Comparison of ENCODE assay signal across 8 mouse cellular contexts in the genomic region with DNA sequence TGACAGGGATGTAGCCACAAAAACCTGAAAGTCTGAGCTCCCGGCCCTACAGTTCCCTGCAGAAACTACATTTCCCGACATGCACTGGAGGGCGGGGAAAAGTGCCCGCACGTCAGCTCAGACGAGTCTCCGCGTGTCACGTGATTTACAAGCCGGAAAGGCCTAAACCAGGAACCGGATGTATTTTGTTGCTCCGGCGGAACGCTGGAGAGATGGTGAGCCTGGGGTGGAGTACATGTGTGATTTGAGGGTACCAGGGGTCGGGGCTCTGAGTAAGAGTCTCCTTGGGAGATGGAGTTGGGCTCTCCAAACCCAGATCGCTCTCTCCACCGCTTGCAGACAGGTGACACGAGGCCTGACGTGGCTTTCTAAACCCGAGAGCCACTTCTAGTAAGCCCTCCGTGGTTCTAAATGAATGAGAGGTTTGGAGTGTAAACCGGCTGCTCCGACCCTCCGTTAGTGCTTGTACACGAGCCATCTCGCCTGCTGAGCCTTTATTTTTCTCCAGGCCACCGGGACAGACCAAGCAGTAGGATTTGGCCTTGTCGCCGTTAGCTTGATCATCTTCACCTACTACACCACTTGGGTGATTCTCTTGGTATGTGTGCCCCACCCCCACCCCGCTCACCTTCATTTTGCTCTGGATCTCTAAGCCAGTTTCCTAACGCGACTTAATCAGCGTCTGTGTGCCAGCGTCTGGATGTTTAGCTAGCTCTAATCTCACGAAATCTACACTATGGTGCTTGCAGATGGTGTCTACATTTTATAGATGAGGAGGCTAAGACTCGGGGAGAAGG. TPM values are rescaled to one million over a fixed set of nuclear protein-coding genes. Genes with fewer than 3 reads are reported as not detected.
DNase-seq lines count a peak whose midpoint lies in the region; ATAC-seq and TF ChIP-seq lines count a peak whose summit lies in the region.

A gene (plus strand): TSS at position 161 of the 797 bp plus-strand sequence.

- ATAC-seq in forebrain, postnatal 0 days = peak; percentile 87
- ATAC-seq in lung, embryonic 15.5 days (ENCODE audit: borderline replicate concordance, extremely low read depth, low FRiP score, low TSS enrichment) = peak; percentile 77

- peak within 1 kb of the TSS; percentile 79 for H3K9ac ChIP-seq in MEL (ENCODE audit: control insufficient read depth, low read depth, low read length, poor library complexity, severe bottlenecking)
- H3K9ac ChIP-seq in forebrain, postnatal 0 days = peak within 1 kb of the TSS; percentile 77
- H3K9ac ChIP-seq in lung, embryonic 15.5 days = peak within 1 kb of the TSS; percentile 70

- H3K4me2 ChIP-seq in forebrain, postnatal 0 days (ENCODE audit: low read depth) = peak within 1 kb of the TSS; percentile 88
- peak within 1 kb of the TSS; percentile 62 for H3K4me2 ChIP-seq in lung, embryonic 15.5 days

- peaks cover 3 to 7% of the 10 kb centered on the region in 2 experiments; a peak in 2 of 4 replicates for H3K4me1 ChIP-seq in MEL (ENCODE audit: control insufficient read depth in 1 of 2, insufficient read depth in 2 of 2, low read length in 2 of 2)
- peaks cover 17% of the 10 kb centered on the region for H3K4me1 ChIP-seq in cerebellum, adult 2 months (ENCODE audit: control insufficient read depth, insufficient read depth, low read length)
- H3K4me1 ChIP-seq in forebrain, postnatal 0 days (ENCODE audit: insufficient read depth) = peaks cover 7% of the 10 kb centered on the region
- peaks cover 18% of the 10 kb centered on the region for H3K4me1 ChIP-seq in lung, embryonic 15.5 days

- peak within 1 kb of the TSS; percentile 52 for H3K27ac ChIP-seq in MEL (ENCODE audit: control insufficient read depth, low read depth, low read length)
- H3K27ac ChIP-seq in cerebellum, adult 2 months (ENCODE audit: insufficient read depth, low read length) = peak within 1 kb of the TSS; percentile 42; the same call in 1 of the 2 replicates
- H3K27ac ChIP-seq in forebrain, postnatal 0 days (ENCODE audit: low read depth, low read length) = peak within 1 kb of the TSS; percentile 78
- H3K27ac ChIP-seq in lung, embryonic 15.5 days = peak within 1 kb of the TSS; percentile 46

- no peak for TF ChIP-seq RAD21 in MEL (IDR thresholded peaks at IDR 0.05; ENCODE audit: low read depth, low read length)

- peak within 1 kb of the TSS; percentile 76 to 89 for H3K4me3 ChIP-seq in MEL (ENCODE audit: control insufficient read depth in 1 of 2, insufficient read depth in 1 of 2, low read depth in 2 of 2, low read length in 2 of 2)
- peak within 1 kb of the TSS; percentile 83 for H3K4me3 ChIP-seq in cerebellum, adult 2 months (replicated peaks; ENCODE audit: insufficient read depth, low read depth, low read length)
- peak within 1 kb of the TSS; percentile 77 for H3K4me3 ChIP-seq in forebrain, postnatal 0 days (ENCODE audit: low read depth, low read length)
- peak within 1 kb of the TSS; percentile 76 for H3K4me3 ChIP-seq in lung, embryonic 15.5 days

- H3K27me3 ChIP-seq in MEL (ENCODE audit: control insufficient read depth in 1 of 2, insufficient read depth in 2 of 2, low read length in 2 of 2) = no peaks in the 10 kb centered on the region
- no peaks in the 10 kb centered on the region for H3K27me3 ChIP-seq in cerebellum, adult 2 months (ENCODE audit: control insufficient read depth, insufficient read depth, low read length)
- no peaks in the 10 kb centered on the region for H3K27me3 ChIP-seq in forebrain, postnatal 0 days (ENCODE audit: insufficient read depth, low read length)
- no peaks in the 10 kb centered on the region for H3K27me3 ChIP-seq in lung, embryonic 15.5 days

- peak; percentile 92 to 96 for TF ChIP-seq POLR2A in MEL (IDR thresholded peaks at IDR 0.05; ENCODE audit: control insufficient read depth in 1 of 2, insufficient read depth in 1 of 2, low read depth in 1 of 2, low read length in 2 of 2, poor library complexity in 1 of 2)
- peak; percentile 95; the same call in 1 of the 2 replicates for TF ChIP-seq POLR2A in cerebellum, adult 2 months (IDR thresholded peaks at IDR 0.05; ENCODE audit: borderline replicate concordance, insufficient read depth, low read length)

- peaks cover 15% of the 10 kb centered on the region for H3K79me2 ChIP-seq in MEL (ENCODE audit: control insufficient read depth, insufficient read depth, low read length, poor library complexity)

- no peaks in the 10 kb centered on the region for H3K9me3 ChIP-seq in MEL (replicated peaks; ENCODE audit: insufficient read depth, low read length)
- no peaks in the 10 kb centered on the region for H3K9me3 ChIP-seq in forebrain, postnatal 0 days (ENCODE audit: low read length)
- H3K9me3 ChIP-seq in lung, embryonic 15.5 days = no peaks in the 10 kb centered on the region

- no peak for TF ChIP-seq CTCF in MEL (IDR thresholded peaks at IDR 0.05 in 2 of 3, conservative IDR thresholded peaks at IDR 0.05 in 1 of 3; ENCODE audit: control insufficient read depth in 1 of 3, insufficient read depth in 1 of 3, low read depth in 2 of 3, low read length in 3 of 3, poor library complexity in 1 of 3, severe bottlenecking in 1 of 3)
- TF ChIP-seq CTCF in cerebellum, adult 2 months (IDR thresholded peaks at IDR 0.05; ENCODE audit: borderline replicate concordance, insufficient read depth, low read depth, low read length) = no peak
- TF ChIP-seq CTCF in forebrain, postnatal 0 days (IDR thresholded peaks at IDR 0.05; ENCODE audit: low read depth) = no peak

- H3K36me3 ChIP-seq in MEL (ENCODE audit: control insufficient read depth in 1 of 2, insufficient read depth in 2 of 2, low read length in 2 of 2) = peaks cover 0 to 6% of the 10 kb centered on the region in 2 experiments; a peak in 1 of 4 replicates
- peaks cover 29% of the 10 kb centered on the region for H3K36me3 ChIP-seq in forebrain, postnatal 0 days (ENCODE audit: insufficient read depth)
- H3K36me3 ChIP-seq in lung, embryonic 15.5 days = peaks cover 36% of the 10 kb centered on the region

- peak; percentile 96 for DNase-seq in MEL (ENCODE audit: low read depth, low spot score)
- DNase-seq in cerebellum, adult 2 months = peak; percentile 91 to 93
- peak; percentile 95 for DNase-seq in forebrain, postnatal 0 days
- DNase-seq in heart, postnatal 4 days = peak; percentile 91
- DNase-seq in layer of hippocampus, adult 8-10 months (ENCODE audit: low spot score in 2 of 2) = peak; percentile 91 to 92
- peak; percentile 85 for DNase-seq in ovary, adult 18-20 months (ENCODE audit: low spot score)
- peak; percentile 92 for DNase-seq in thymus, postnatal 0 days (ENCODE audit: low spot score)

- TF ChIP-seq EP300 in MEL (IDR thresholded peaks at IDR 0.05; ENCODE audit: low read depth in 1 of 2, low read length in 2 of 2) = no peak

- WGBS in cerebellum, adult 2 months = under 1% methylated on average over 36 of the region's 36 CpGs
- 2% methylated on average over 36 of the region's 36 CpGs for WGBS in forebrain, postnatal 0 days
- 1% methylated on average over 36 of the region's 36 CpGs for WGBS in lung, embryonic 15.5 days

TF ChIP-seq in MEL, 35 proteins besides CTCF, POLR2A, EP300 and RAD21 (continues in another document):
- no peak for TF ChIP-seq POLR2AphosphoS5 (IDR thresholded peaks at IDR 0.05; ENCODE audit: borderline replicate concordance, low read depth, low read length)
- no peak for TF ChIP-seq ZNF384 (IDR thresholded peaks at IDR 0.05; ENCODE audit: low read depth, low read length)
- peak; percentile 57; the same call in 1 of the 2 replicates for TF ChIP-seq ZMIZ1 (IDR thresholded peaks at IDR 0.05; ENCODE audit: low read depth, low read length)
- TF ChIP-seq HCFC1 (IDR thresholded peaks at IDR 0.05; ENCODE audit: low read depth, low read length) = peak; percentile 100
- no peak for TF ChIP-seq GATA1 (IDR thresholded peaks at IDR 0.05; ENCODE audit: low read depth, low read length)
- TF ChIP-seq MAFK (IDR thresholded peaks at IDR 0.05; ENCODE audit: borderline replicate concordance, low read depth, low read length) = no peak
- TF ChIP-seq USF1 (IDR thresholded peaks at IDR 0.05; ENCODE audit: low read depth, low read length) = peak; percentile 98
- peak; percentile 97 for TF ChIP-seq SIN3A (IDR thresholded peaks at IDR 0.05; ENCODE audit: low read length)
- TF ChIP-seq ELF1 (IDR thresholded peaks at IDR 0.05; ENCODE audit: low read depth, low read length) = peak; percentile 98
- TF ChIP-seq TAL1 (IDR thresholded peaks at IDR 0.05; ENCODE audit: low read length) = no peak
- peak; percentile 80 to 88 for TF ChIP-seq USF2 (IDR thresholded peaks at IDR 0.05; ENCODE audit: borderline replicate concordance in 1 of 2, insufficient read depth in 1 of 2, low read depth in 1 of 2, low read length in 2 of 2)
- no peak for TF ChIP-seq SMC3 (IDR thresholded peaks at IDR 0.05; ENCODE audit: low read depth, low read length)
- no peak for TF ChIP-seq MEF2A (IDR thresholded peaks at IDR 0.05; ENCODE audit: extremely low read depth, insufficient replicate concordance, low read depth, low read length, poor library complexity, severe bottlenecking)
- TF ChIP-seq MYB (IDR thresholded peaks at IDR 0.05; ENCODE audit: low read depth, low read length) = no peak
- no peak for TF ChIP-seq ZKSCAN1 (IDR thresholded peaks at IDR 0.05; ENCODE audit: low read depth, low read length)
- peak; percentile 78; the same call in 1 of the 2 replicates for TF ChIP-seq E2F4 (IDR thresholded peaks at IDR 0.05; ENCODE audit: borderline replicate concordance, low read depth, low read length)
- no peak for TF ChIP-seq ZC3H11A (IDR thresholded peaks at IDR 0.05; ENCODE audit: low read depth, low read length)
- peak; percentile 87 for TF ChIP-seq MXI1 (IDR thresholded peaks at IDR 0.05; ENCODE audit: low read depth, low read length)
- no peak for TF ChIP-seq RCOR1 (IDR thresholded peaks at IDR 0.05; ENCODE audit: low read depth, low read length)
- no peak for TF ChIP-seq GABPA (IDR thresholded peaks at IDR 0.05; ENCODE audit: low read depth, low read length)
- TF ChIP-seq ETS1 (IDR thresholded peaks at IDR 0.05; ENCODE audit: low read depth, low read length) = peak; percentile 15; the same call in 1 of the 2 replicates
- TF ChIP-seq JUND (IDR thresholded peaks at IDR 0.05; ENCODE audit: low read depth, low read length) = no peak

RNA-seq across cellular contexts. Expression of the gene that starts here (rescaled TPM):
- 39.5 and 45.8 TPM in 2 replicates for total RNA-seq in MEL (2012; rRNA removed)
- polyA plus RNA-seq in MEL (2012; ENCODE audit: insufficient read depth in 1 of 2, insufficient read length in 2 of 2, low read depth in 1 of 2, low replicate concordance in 2 of 2, missing spikeins in 1 of 2) = 100 to 1,000 TPM in 1 of 2 experiments, not detected in 1; 109 TPM
- polyA plus RNA-seq in cerebellum, adult 2 months (2012; rRNA removed) = 131 and 137 TPM in 2 replicates
- 59.2 and 60.5 TPM in 2 replicates for total RNA-seq in forebrain, postnatal 0 days (2014; rRNA removed)
- 142 and 152 TPM in 2 replicates for polyA plus RNA-seq in forebrain, postnatal 0 days (2015; fragmentation: Nextera tagmentation; extraction: Ambion mirVana)
- total RNA-seq in heart, postnatal 4 days (2021) = 10 to 100 TPM; 32.5 to 34.4 TPM
- total RNA-seq in layer of hippocampus, adult 8-10 months (2022) = 10 to 100 TPM; 73.1 to 87.1 (median 74.8) TPM
- 101 and 107 TPM in 2 replicates for polyA plus RNA-seq in lung, embryonic 15.5 days (2015; fragmentation: Nextera tagmentation; extraction: Ambion mirVana)
- polyA plus RNA-seq in thymus, postnatal 0 days (2015; fragmentation: Nextera tagmentation; extraction: Ambion mirVana) = 126 and 129 TPM in 2 replicates

Comparison
In these comparisons a context has a peak if more than half of its experiments do, and no peak if none do; other contexts are left out.
1. Peak in every context shown above with its lines: DNase-seq, ATAC-seq, H3K4me3 ChIP-seq and H3K27ac ChIP-seq.